Mouse (Mus musculus): Measurements from ENCODE around the gene Hap1.
"Not testable (repeated sequence)": the region's sequence is repeated elsewhere in the genome, so short reads cannot be mapped to it uniquely, and the experiment has no call there.

Hap1 gene

GRCm38 (mm10) chr11:100391081-100391883 lies 35.4 kb upstream of the Hap1 start:
- DNase-seq (ENCODE audit: low read depth, low spot score), result peak; percentile 42

- no peak for DNase-seq (ENCODE audit: low read depth, low spot score)
Measured at GRCm38 (mm10) chr11:100389931-100390445, 34.1 kb upstream of the Hap1 start.

GRCm38 (mm10) chr11:100388588-100388987 lies 32.7 kb upstream of the Hap1 start:
- DNase-seq (ENCODE audit: low read depth, low spot score), result no peak

DNA sequence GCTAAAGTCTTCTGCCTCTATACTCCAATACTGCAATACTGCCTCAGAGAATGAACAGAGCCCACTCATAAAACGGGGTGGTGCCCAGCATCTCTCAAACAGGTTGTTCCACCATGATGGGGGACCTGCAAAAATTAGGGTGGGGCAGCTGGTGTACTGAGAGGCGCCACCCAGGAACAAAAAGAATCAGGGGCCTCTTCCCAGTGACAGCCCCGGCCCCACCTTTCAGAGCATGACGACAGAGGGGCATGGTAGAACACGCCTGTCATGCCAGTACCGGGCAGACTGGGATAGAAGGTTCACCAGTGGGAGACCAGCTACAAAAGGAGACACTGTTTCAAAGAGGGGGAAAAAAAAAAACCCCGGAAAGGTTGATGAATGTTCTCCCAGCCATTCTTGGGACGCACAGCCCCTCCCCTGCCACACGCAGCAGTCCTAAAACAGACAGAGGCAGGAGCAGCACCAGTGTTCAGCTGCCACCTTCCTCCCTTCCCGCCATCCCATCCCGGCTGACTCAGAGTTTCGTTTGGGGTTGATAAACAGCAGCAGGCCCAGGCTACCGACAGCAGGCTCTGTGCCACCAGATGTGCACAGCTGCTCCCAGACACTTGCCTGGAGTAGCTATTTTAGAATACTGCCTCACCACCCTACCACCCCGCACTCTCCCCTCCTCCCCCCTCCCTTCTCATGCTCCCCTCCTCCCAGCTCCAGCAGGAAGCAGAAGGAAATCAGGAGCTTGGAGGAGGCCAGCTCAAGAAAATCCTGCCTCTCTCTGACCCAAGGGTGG lies 31.9 kb upstream of the Hap1 start:
- peak; percentile 50 for DNase-seq (ENCODE audit: low read depth, low spot score)

DNA sequence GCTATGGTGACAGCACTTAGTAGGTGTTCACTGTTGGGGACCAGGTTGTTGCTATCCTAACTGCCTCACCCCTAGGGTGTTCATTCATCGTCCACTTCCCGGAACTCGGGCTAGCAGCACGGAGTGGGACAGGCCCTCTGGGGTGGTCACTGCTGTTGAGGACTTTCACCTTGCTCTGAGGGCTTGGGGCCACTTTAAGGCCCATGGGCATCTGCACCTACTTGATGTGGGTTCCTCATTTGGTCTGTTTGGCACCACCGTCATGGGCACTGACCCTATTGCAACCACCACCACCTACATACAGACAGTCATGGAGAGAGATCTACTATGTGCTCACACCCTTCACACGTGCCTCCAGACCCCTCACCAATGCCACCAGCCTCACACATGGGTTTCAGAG lies 31.2 kb upstream of the Hap1 start:
- no peak for DNase-seq (ENCODE audit: low read depth, low spot score)

- DNase-seq (ENCODE audit: low read depth, low spot score), result no peak
Measured at GRCm38 (mm10) chr11:100386586-100386985, 30.7 kb upstream of the Hap1 start.

- no peak for DNase-seq (ENCODE audit: low read depth, low spot score)
Measured at GRCm38 (mm10) chr11:100385016-100385415, 29.1 kb upstream of the Hap1 start.

GRCm38 (mm10) chr11:100382682-100383081 lies 26.8 kb upstream of the Hap1 start:
- DNase-seq (ENCODE audit: low read depth, low spot score), result no peak

DNA sequence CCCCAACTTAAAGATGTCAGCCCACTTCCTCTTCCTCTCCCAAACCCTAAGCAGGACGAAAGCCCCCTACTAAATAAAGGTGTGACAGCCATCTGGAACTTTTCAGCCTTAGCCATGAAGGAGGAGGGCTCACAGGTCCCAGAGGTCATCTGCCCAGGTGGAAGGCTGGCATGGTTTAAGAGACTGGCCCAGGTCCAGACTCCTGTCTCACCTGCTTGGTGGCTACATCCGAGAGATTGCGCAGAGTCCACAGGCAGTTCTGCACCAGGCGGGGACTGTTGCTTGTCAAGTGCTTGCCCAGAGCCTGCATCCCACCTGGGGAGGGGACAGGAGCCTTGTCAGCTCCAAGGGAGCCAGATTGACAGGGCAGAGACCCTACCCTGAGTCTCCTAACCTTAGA lies 23.4 kb upstream of the Hap1 start:
- no peak for DNase-seq (ENCODE audit: low read depth, low spot score)

GRCm38 (mm10) chr11:100378446-100378845 lies 22.5 kb upstream of the Hap1 start:
- DNase-seq (ENCODE audit: low read depth, low spot score), result no peak

DNA sequence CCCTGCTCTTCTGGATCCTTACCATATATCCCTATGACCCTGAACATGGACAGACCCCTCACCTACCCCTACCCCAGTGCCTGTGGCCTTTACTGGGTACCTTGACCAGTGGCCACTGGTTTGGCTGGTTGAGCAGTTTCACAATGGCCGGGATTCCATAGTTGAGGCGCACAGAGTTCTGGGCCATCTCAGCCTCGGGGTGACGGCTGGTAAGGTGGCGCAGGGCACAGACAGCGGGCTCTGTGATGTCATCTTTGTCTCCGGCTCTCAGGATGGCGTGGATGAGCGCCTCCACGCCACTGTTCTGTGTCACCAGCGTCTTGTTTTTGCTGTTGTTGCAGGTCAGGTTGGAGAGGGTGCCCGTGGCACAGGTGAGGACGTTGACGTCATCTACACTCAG lies 22.1 kb upstream of the Hap1 start:
- no peak for DNase-seq (ENCODE audit: low read depth, low spot score)

- no peak for DNase-seq (ENCODE audit: low read depth, low spot score)
Measured at GRCm38 (mm10) chr11:100376746-100377389, 20.9 kb upstream of the Hap1 start.

GRCm38 (mm10) chr11:100376005-100376404 lies 20.1 kb upstream of the Hap1 start:
- DNase-seq (ENCODE audit: low read depth, low spot score), result no peak

- no peak for DNase-seq (ENCODE audit: low read depth, low spot score)
Measured at GRCm38 (mm10) chr11:100375127-100375526, 19.2 kb upstream of the Hap1 start.

- DNase-seq (ENCODE audit: low read depth, low spot score), result no peak
Measured at GRCm38 (mm10) chr11:100371981-100372558, 16.1 kb upstream of the Hap1 start.

DNA sequence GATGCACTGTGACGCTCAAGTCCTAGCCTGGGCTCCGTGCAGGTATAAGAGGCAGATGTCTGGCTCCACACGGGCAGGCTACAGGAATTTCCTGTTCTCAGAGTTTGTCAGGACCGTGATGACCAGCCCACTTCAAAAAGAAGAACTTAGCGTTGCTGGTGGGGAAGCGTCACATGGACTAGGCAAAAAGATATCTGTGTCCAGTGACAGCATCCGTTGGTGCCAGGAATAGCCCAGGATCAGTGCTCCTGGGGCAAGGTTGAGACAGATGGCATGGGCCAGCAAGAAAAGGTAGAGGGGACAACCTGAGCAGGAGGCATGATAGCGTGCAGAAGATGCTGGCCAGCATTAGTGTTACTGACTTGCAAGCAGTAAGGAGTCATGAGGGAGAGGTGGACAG lies 13.9 kb upstream of the Hap1 start:
- DNase-seq (ENCODE audit: low read depth, low spot score), result no peak

DNA sequence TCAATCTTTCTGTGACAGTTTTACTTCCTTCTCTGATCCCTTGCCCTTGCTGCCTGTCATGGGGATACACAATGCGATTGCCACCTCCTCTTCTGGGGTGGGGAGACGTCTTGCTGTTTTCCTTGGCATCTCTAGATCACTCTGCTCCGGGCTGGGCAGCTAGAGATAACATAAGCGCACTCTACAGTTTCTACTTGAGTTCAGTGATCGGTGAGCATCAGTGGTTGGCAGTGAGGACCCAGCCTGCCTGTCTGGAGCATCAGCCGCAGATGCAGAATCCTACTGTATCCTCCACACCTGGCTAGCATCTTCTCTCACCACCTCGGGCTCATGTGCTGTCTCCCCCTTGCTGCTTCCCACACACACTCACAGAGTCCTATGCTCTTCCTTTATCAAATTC lies 13.2 kb upstream of the Hap1 start:
- no peak for DNase-seq (ENCODE audit: low read depth, low spot score)

DNA sequence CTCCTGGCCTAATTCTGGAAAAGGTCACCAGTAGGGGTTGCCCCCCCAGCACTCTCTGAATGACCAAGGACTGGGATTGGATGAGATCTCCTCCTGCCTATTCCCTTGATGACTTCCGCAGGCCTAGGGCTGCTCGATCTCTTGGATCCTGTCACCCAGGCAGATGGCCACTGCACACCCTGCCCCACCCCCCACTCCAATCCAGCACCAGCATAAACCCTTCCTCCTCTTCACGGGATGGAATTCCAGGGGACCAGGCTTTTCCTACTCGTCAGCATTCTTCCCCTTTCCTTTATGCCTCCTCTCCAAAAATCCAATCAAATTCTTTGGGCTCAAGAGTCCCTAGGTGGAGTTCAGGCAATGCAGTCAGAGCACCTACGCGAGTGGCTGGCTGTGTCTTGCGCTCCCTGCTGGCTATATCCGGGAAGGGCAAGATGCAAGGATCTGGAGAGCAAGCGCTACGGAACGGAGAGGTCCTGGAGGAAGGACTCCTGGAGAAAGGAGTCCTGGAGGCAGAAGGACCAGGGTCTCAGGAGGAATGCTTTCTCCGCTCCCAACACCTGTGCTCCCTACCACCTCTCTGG lies 7.1 kb upstream of the Hap1 start:
- DNase-seq (ENCODE audit: low read depth, low spot score), result peak; percentile 62

- peak; percentile 79 for DNase-seq (ENCODE audit: low read depth, low spot score)
Measured at GRCm38 (mm10) chr11:100362209-100362978, 6.5 kb upstream of the Hap1 start.

- DNase-seq (ENCODE audit: low read depth, low spot score), result not testable (repeated sequence)
Measured at GRCm38 (mm10) chr11:100361059-100361458, 5.1 kb upstream of the Hap1 start.

DNA sequence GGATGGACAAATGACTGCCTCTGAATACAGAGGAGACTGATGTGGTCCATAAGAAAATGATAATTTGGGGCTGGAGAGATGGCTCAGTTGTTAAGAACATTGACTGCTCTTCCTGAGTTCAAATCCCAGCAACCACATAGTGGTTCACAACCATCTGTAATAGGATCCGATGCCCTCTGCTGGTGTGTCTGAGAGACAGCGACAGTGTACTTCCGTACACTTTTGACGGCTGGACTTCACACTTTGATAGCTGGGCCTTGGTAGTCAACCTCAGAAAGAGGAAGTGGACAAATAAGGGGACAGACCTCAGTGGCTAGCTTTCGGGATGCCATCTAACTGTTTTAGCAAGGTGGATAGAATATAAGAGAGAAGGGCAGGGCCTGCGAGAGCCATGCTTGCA lies 4.2 kb upstream of the Hap1 start:
- no peak for DNase-seq (ENCODE audit: low read depth, low spot score)

Data from mesoderm, embryonic 11.5 days (tissue).